Mouse (Mus musculus): ENCODE results near the gene Anln. TPM values are rescaled to one million over a fixed set of nuclear protein-coding genes. Genes with fewer than 3 reads are reported as not detected.
"Not testable (repeated sequence)": the region's sequence is repeated elsewhere in the genome, so short reads cannot be mapped to it uniquely, and the experiment has no call there.

Gene Anln
- 10 to 100 TPM; 34.9 to 36.4 TPM for total RNA-seq (2021)
- long read RNA-seq, partial matches to known transcripts, result 20 of 27 reads
- long read RNA-seq, other reads (novel, unspliced or antisense), result 7 of 27 reads

DNA sequence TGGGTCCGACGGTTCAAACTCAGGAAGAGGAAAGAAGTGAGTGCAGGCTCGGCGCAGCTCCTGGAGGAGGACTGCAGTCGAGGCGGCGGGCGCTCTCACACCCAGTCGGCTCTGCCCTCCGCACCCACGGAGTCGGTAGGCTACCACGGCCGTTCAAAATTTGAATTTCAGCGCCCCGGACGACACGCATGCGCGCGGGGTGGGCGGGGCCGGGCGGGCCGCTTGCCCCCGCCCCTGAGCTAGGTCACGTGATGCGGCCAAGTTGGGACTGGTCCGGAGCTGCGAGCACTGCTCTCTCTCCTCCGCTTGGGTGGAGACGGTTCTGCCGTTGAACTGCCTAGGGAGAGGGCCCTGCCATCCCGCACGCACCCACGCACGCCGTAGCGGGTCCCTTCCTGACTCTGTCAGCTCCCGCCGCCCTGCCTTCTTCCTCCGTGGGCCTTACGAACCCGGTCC, at the start of gene Anln:
Gene Anln (minus strand): TSS at position 168 of the 456 bp plus-strand sequence.
- peak; percentile 70 to 85 for DNase-seq (ENCODE audit: low spot score in 2 of 2)

DNA sequence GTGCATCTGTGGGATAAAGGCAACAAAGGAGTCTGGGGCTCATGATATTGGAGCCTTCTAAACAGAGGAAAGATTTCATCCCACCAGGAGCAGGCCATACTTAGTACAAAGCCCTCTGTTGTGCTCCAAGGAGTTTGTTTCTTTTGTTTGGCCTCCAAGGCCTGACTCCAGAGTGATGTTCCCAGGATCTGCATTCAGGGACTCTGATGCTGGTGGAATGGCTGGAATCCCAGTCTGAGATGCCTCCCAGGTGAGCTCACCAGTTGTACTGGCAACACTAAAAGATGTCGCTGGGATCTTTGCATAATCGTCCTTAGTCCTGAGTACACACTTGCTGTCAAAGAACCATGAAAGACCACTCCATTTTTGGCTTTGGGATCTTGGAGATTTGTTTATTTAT, 45.1 kb upstream of the Anln start:
- no peak for DNase-seq (ENCODE audit: low spot score in 2 of 2)

DNA sequence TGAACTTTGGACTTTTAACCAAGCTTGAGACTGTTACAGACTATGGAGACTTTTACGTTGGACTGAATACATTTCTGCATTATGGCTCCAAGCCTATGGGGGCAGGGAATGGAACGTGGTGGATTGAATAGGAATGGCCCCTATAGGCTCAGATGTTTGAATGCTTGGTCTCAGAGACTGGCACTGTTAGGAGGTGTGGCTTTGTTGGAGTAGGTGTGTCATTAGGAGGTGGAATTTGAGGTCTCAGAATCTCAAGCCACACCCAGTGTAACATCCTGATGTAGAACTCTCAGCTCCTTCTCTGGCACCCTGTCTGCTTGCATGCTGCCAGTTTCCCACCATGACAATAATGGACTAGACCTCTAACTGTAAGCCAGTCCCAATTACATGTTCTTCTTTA, 44.2 kb upstream of the Anln start:
- DNase-seq (ENCODE audit: low spot score in 2 of 2), result no peak

DNA sequence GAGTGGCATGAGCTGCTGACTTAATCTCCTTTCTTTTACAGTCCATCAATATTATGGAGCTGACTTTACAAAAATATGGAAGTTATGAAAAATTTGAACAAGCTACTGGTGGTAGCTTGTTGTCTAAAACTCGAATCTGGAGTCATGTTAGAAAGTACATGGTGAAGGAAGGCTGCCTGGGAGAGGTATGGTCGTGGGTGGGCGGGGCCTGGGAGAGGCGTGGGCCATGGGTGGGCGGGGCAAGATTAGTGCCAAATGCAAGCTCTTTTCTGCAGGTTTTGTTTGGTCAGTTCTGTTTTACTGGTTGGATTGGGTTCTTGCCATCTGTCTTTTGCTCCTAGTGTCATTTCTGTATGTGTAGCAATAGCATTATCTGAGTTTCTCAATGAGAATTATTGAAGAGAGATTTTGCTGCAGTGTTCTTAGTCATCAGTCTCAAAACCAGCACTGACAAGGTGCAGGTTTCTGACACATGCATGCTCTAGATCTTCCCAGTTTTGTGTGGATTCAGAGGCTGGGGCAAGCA, 41.4 kb upstream of the Anln start:
- no peak for DNase-seq (ENCODE audit: low spot score in 2 of 2)

DNA sequence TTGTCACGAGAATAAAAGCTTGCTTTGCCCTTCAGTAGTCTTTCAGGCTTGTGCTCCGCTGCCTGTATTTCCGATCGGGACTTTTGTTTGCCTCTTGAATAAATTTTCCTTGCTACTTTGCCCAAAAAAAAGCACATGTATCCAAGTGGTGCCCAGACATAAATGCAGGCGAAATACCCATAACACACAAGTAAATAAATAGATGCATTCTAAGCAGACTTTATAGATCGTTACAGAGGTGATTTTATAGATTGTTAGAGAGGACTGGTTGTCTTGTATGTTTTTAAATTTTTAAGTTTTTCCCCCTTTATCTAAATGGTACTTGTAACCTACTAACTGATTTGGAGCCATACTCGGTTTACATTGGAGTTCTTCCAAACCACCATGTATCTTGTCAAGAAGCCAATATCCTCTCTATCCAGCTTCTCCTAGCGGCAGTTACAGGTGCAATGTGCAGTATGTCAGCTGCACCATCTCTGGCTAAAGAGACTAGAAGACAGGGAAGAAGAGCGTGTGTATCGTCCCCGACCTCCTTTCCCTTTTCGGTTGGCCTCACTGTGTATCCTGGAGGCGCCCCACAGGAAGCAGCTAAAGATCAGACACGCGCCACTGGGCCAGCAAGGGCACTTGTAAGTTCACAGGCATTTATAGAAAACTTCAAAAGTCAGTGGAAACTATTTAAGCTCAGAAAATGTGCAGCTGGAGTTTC, 40.7 kb upstream of the Anln start:
- no peak for DNase-seq (ENCODE audit: low spot score in 2 of 2)

DNA sequence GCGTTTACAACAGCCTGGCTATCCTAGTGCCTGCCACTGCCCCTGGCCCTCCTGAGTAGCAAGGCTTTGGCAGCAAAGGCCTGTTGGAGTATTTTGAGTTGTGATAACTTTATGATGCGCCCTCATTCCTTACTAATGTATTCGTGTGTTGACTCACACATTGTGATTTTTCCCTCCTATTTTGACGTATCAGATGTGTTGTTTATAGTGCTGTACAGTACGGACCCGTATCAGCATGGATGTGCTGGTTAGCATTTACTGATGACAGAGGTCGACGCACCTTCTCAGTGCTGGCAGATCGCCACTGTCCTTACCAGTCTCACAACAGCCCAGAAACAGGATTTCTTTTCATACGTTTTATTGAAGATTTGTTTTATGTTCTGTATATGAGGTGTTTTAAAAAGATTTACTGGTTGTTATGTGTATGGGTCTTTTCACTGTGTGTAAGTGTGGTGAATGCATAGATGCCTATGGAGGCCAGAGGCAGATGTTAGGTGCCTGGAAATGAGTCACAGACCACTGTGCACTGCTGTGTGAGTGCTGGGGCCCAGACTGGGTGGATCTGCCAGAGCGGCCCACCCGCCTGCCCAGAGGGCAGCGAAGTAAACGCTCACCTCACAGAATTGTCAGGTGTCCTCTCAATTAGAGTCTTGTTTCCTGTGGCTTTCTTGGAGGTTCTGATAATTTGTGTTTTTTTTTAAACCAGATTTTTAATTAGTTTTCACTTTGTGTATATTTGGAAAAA, 39.9 kb upstream of the Anln start:
- no peak for DNase-seq (ENCODE audit: low spot score in 2 of 2)

DNA sequence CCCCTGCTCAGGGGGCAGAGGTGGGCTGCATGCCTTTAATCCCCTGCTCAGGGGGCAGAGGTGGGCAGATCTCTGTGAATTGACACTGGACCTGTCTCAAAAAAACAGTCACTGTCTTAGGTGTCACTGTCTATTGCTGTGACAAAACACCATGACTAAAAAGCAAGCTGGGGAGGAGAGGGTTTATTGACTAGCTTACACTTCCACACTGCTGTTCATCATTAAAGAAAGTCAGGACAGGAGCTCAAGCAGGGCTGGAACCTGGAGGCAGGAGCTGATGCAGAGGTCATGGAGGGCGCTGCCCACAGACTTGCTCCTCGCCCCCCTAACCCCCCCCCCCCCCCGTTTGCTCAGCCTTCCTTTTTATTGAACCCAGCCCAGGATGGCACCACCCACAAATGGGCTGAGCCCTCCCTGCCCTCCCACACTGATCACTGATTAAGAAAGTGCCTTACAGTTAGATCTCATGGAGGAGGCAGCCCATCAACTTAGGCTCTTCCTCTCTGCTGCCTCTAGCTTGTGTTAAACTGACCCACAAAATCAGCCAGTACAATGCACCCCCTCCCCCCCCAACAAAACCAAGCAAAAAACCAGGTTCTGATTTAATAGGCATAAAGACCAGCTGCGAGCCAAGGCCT, 39.2 kb upstream of the Anln start:
- no peak for DNase-seq (ENCODE audit: low spot score in 2 of 2)

DNA sequence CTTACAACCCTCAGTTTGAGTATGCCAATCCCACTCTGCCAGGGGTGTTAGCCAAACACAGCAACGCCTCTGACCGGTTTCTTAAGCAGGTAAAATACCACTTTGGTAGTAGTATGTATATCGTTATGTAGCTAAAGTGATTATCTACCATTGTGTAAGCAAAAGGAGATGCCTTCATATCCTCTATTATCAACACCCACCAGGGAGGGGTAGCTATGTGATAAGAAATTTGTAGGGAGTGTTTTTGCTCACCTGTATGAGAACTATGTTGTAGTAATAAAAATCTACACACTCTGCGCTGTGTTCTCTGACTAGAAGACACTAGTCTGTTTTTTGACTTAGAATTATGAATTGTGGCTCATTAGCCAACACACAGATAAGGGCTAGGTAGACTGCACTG, 35.7 kb upstream of the Anln start:
- no peak for DNase-seq (ENCODE audit: low spot score in 2 of 2)

DNA sequence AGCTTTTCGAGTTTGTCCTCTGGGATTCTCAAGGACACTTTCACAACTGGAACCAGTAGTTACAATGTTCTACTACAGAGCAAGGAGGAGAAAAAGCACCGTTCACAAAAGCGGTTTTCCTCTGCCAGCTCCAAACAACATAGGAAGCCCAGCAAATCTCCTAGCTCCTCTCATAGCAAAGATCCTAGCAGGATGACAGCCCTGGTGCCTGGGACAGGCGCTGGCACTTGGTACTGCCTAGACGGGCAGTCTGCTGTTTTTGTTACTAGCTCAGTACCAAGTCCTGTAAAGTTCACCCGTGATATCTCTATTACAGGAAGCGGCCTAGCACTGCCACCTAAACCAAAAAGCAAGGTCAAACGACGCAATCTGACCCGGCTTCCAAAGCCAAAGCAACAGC, 35.2 kb upstream of the Anln start:
- DNase-seq (ENCODE audit: low spot score in 2 of 2), result no peak

DNA sequence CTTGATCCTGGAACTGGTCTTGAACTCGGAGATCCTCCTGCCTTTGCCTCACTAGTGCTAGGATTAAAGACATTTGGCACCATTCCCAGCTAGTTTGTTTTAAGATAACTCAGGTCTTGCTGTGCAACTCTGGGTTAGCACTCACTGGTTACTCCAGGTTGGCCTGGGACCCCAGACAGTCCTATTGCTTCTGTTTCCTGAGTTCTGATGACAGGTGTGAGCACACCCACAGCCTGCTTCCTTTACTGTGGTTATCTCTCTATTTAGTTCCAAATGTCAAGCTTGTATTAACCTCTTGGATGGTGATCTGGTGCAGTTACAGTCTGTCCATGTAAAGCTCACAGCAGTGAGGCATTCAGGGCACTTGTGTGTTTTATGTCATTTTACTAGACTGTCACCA, 34.5 kb upstream of the Anln start:
- no peak for DNase-seq (ENCODE audit: low spot score in 2 of 2)

DNA sequence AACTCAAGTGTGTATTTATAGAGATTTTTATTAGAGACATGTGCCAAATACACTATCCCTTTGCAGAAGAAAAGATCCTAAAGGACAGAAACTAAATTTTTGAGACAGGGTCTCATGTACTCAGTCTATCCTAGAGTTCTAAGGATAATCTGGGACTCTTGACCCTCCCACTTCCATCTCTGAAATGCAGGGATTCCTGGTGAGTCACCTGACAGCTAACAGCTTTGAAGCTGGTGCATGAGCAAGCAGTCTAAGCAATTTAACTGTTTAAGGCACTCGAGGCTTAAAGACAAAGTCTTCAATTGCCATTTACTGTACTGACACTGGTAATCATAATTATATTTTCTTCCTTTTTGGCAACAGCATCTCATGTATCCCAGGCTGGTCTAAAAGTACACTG, 33.6 kb upstream of the Anln start:
- DNase-seq (ENCODE audit: low spot score in 2 of 2), result no peak

DNA sequence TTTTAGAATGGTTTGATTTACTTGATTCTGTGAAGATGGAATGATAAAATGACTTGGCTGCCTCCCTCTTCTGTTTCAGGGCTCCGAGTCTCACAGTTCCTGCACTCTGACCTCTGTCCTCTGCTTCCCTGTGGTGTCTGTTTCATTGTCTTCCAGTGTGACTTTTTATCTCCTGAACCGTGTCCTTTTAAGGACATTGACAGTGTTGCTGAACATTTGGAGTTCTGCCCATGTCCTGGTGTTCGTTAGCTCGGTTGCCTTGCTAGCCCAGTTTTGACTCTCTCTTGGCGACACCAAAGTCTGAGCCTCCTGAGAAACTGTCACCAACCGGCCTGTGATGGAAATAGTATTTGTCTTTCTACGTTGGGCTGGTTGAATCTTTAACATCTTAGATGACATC, 31.5 kb upstream of the Anln start:
- DNase-seq (ENCODE audit: low spot score in 2 of 2), result no peak

DNA sequence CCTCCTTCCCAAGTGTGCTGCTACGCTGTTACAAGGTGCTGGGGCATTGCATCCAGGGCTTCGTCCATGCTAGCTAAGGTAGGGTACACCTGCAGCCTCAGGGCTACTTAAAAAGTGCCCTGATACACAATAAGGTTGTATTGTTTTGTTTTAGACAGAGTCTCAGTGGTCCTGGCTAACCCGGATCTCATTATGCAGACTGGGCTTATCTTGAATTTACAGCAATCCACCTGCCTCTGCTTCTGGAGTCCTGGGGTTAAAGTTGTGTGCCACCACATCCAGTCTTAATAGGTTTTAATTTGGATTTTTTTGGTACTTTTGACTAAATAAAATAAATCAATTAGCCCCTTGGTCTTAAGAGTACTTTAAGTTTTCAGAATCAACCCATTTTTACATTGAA, 30.9 kb upstream of the Anln start:
- DNase-seq (ENCODE audit: low spot score in 2 of 2), result no peak

DNA sequence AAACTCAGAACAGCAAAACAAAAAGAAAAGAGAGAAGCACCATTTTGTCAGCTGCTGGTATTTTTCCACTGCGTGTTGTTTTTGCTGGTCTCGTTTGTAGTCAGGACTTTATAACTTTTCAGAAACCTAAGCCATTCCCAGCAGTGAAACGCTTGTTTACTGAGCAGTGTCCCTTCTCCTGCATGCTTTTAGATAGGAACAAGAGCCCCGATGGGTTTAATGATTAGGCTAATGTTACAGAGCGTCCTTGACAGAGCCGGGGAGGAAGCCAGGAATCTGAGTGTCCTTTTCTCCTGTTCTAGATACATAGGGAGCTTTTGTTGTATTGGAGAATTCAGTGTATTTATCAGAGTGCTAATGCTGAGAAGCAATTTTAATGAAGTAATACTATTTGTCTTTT, 28.6 kb upstream of the Anln start:
- DNase-seq (ENCODE audit: low spot score in 2 of 2), result no peak

DNA sequence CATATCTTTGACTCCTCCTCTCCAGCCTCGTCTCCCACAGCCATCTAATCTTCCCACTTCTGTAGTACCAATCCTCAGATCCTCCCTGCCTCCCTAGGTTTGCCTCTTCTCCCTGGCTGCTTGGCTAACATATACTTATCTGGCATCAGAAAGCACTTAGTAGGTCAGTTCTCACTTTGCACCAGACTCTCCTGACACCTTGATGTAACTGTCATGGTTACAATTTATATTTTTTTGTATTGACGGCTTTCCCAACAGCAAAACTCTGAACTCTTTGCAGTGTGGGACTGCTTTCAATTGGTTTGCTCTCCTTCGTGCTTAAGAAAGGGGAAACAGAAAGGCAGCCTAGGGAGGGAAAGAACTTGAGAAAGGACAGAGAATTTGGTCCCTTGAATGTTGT, 27.2 kb upstream of the Anln start:
- no peak for DNase-seq (ENCODE audit: low spot score in 2 of 2)

DNA sequence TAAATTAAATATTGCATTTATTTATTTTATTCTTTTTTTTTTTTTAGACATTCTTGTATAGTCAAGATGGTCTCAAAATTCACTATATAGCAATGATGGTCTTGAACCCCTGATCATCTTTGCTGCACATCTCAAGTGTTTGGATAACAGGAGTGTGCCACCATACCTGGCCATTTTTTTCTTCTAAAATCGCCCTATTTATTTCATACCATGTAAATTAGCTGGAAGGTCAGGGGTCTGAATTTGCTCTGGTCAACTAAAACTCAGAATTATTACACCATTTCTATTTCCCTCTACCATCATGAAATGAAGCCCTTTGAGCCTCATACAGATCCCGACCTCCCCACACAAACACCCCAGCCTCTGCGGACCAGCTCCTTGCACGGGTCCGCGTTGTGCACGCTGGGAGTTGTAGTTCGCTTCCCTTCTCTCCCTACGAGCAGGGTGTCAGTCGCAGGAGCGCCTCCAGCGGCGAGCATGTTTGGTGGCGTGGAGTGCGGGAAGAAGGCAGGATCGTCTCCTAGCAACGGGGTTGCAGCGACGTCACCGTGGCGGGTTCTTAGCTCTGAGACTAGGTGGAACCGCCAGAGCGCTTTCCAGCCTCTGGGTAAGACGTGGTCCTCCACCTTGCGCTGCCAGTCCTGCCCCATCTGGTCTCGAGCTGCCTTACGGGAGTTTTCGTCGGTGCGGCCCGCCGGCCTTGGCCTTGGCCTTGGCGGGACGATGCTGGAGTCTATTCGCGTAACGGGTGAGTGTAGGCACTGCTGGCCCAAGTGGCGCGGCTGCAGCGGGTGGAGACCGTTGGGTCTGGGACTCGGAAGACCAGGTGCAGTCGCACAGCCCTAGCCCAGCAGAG, 22.2 kb upstream of the Anln start, which contains the start of gene 9530077C05Rik:
Gene 9530077C05Rik (plus strand): TSS at position 512 of the 856 bp plus-strand sequence.
- DNase-seq (ENCODE audit: low spot score in 2 of 2), result peak; percentile 97 to 99

DNA sequence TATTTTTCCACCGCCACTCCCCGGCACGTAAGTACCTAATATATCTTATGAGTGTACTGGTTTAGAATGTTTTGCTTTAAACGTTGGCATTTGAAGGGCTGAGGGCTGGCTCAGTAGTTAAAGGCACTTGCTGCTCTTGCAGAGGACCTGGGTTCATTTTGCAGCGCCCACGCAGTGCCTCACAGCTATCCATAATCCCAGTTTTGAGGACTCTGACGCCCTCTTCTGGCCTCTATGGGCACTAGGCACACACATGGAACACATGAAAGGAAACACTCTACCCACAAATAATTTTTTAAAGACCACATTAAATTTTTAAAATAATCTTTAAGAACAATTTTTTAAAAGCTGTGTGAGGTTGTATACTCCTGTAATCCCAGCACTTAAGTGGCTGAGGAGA, 20.5 kb upstream of the Anln start:
- no peak for DNase-seq (ENCODE audit: low spot score in 2 of 2)

DNA sequence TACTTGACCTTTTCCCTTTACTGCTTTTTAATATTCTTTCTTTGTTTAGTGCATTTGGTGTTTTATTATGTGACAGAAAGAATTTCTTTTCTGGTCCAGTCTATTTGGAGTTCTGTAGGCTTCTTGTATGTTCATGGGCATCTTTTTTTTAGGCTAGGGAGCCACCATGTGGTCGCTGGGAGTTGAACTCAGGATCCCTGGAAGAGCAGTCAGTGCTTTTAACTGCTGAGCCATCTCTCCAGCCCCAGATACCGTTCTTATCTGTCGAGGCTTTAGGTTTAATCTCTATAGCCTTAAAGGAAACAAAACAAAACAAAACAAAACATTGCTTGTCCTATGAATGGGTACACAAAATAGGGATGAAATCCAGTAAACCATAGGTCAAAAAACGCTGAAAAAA, 19.4 kb upstream of the Anln start:
- DNase-seq (ENCODE audit: low spot score in 2 of 2), result peak in 1 of 2 experiments; percentile 59

DNA sequence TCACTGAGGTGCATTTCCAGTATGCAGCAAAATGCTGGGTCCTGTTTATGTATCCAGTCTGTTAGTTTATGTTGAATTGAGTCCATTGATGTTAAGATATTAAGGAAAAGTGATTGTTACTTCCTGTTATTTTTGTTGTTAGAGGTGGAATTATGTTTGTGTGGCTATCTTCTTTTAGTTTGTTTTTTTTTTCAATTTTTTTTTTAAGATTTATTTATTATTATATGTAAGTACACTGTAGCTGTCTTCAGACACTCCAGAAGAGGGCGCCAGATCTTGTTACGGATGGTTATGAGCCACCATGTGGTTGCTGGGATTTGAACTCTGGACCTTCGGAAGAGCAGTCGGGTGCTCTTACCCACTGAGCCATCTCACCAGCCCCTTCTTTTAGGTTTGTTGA, 18.6 kb upstream of the Anln start:
- DNase-seq (ENCODE audit: low spot score in 2 of 2), result not testable (repeated sequence)

DNA sequence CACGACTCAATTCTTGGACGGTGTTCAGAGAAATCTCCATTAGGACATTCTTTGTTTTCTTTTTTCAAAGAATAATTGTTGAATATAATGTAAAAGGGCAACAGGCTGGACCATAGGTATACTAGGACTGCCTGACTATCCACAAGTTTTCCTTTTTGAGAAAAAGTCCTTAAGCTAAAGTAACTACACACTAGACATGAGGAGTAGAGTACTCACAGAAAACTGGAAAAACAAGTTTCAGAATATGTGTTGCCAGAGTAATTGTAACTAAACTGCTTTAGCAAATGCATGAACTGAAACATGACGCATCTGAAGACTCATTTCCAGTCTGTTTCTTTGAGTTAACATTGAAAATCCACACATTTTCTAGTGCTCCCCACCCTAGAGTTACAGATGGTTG, 16.4 kb upstream of the Anln start:
- DNase-seq (ENCODE audit: low spot score in 2 of 2), result no peak

DNA sequence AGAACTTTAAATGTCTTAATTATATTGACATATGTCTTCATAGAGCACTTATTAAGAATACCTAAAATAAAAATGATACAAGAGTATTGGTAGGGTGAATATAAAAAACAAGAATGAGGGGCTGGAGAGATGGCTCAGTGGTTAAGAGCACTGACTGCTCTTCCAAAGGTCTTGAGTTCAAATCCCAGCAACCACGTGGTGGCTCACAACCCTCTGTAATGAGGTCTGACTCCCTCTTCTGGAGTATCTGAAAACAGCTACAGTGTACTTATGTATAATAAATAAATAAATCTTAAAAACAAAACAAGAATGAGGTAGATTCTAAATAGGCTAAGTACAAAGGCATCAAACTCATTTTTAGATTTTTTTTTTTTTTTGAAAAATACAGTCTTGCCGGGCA, 14.5 kb upstream of the Anln start:
- DNase-seq (ENCODE audit: low spot score in 2 of 2), result not testable (repeated sequence)

Data from layer of hippocampus, adult 18-20 months (tissue).